ENCODE assay signal across 8 mouse cellular contexts in the genomic region with DNA sequence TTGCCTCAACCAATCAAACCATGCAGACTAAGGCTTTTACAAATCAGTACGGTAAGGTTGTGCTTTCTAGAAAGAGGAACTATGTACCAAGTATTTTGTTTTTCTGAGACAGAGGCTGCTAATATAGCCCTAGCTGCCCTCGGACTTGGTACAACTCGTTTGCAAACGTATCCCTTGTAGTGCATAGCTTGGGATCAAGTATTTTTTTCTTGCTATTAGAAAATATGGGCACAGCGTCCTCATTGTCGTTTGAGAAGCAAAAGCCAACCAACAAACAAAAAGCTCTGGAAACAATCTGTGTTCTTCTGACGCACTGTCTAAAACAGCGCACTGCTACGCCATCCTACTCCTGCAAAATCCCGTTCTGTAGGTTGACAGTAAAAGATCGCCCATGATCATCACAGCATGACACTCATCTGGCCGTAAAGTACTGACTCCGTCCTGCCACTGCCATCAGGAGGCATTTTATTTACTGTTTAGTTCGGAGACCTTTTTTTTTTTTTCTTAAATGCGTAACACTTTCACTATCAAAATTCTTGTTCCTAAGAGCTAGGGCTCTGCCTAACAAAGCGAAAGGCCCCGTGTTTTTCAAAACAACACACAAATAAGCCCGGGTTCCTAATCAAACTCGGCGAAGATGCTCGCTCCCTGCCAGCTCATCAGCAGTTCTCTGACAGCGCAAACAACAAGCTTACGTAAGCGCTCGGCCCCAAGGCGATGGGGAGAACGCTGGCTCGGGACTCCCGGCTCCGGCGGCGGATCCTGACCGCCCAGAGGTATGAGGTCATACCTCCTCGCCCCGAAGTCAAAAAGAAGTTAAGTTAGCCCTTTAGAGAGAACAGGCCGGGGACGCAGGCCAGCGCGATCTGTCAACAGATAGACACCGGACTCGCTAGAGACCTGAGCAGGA. TPM values are rescaled to one million over a fixed set of nuclear protein-coding genes. Genes with fewer than 3 reads are reported as not detected.
DNase-seq lines count a peak whose midpoint lies in the region; ATAC-seq and TF ChIP-seq lines count a peak whose summit lies in the region.

No protein-coding gene starts in this region.

- no peak for TF ChIP-seq POLR2A in small intestine, adult 2 months (IDR thresholded peaks at IDR 0.05; ENCODE audit: low read depth, low read length)

- no peaks in the 10 kb centered on the region for H3K9me3 ChIP-seq in embryonic facial prominence, embryonic 15.5 days (replicated peaks)
- H3K9me3 ChIP-seq in heart, postnatal 0 days (replicated peaks; ENCODE audit: control insufficient read depth, low read length): no peaks in the 10 kb centered on the region

- ATAC-seq in activated CD4-positive, CD25-positive, alpha-beta regulatory T cell, adult 4 months: peak; percentile 21
- no peak for ATAC-seq in embryonic facial prominence, embryonic 15.5 days (ENCODE audit: insufficient number of reproducible peaks, low FRiP score, low TSS enrichment, low read depth)
- ATAC-seq in heart, postnatal 0 days (ENCODE audit: insufficient read depth, low read depth): peak; percentile 33

- peak overlapping the region; percentile 96 for H3K9ac ChIP-seq in embryonic facial prominence, embryonic 15.5 days
- peak overlapping the region; percentile 94 for H3K9ac ChIP-seq in heart, postnatal 0 days (replicated peaks; ENCODE audit: low read depth, low read length)

- no peak for TF ChIP-seq CTCF in heart, postnatal 0 days (IDR thresholded peaks at IDR 0.05; ENCODE audit: low read depth)
- TF ChIP-seq CTCF in small intestine, adult 2 months (IDR thresholded peaks at IDR 0.05; ENCODE audit: extremely low read depth, insufficient read length, insufficient replicate concordance, low read depth, low read length): no peak

- H3K27ac ChIP-seq in embryonic facial prominence, embryonic 15.5 days (replicated peaks): peak overlapping the region; percentile 95
- peak overlapping the region; percentile 90 for H3K27ac ChIP-seq in heart, postnatal 0 days (ENCODE audit: low read depth)
- H3K27ac ChIP-seq in small intestine, adult 2 months (ENCODE audit: insufficient read depth, low read depth, low read length): peak overlapping the region; percentile 94; the same call in 1 of the 2 replicates

- H3K36me3 ChIP-seq in embryonic facial prominence, embryonic 15.5 days: peaks cover 39% of the 10 kb centered on the region
- peaks cover 37% of the 10 kb centered on the region for H3K36me3 ChIP-seq in heart, postnatal 0 days (replicated peaks; ENCODE audit: control insufficient read depth, insufficient read depth, low read length)
- peaks cover 26% of the 10 kb centered on the region for H3K36me3 ChIP-seq in small intestine, adult 2 months (ENCODE audit: control insufficient read depth, insufficient read depth, low read length)

- 15% methylated on average over 41 of the region's 41 CpGs for WGBS in embryonic facial prominence, embryonic 15.5 days
- WGBS in heart, postnatal 0 days: 15% methylated on average over 41 of the region's 41 CpGs
- 11% methylated on average over 41 of the region's 41 CpGs for WGBS in small intestine, adult 2 months

- peak overlapping the region; percentile 99 for H3K4me3 ChIP-seq in embryonic facial prominence, embryonic 15.5 days (replicated peaks)
- peak overlapping the region; percentile 91 for H3K4me3 ChIP-seq in heart, postnatal 0 days (ENCODE audit: low read depth, low read length)
- peak overlapping the region; percentile 82 for H3K4me3 ChIP-seq in small intestine, adult 2 months (ENCODE audit: low read depth, low read length)

- H3K27me3 ChIP-seq in embryonic facial prominence, embryonic 15.5 days: no peaks in the 10 kb centered on the region
- no peaks in the 10 kb centered on the region for H3K27me3 ChIP-seq in heart, postnatal 0 days (ENCODE audit: control insufficient read depth, insufficient read depth, low read length)
- no peaks in the 10 kb centered on the region for H3K27me3 ChIP-seq in small intestine, adult 2 months (ENCODE audit: control insufficient read depth, insufficient read depth, low read length)

- peaks cover 31% of the 10 kb centered on the region for H3K4me1 ChIP-seq in embryonic facial prominence, embryonic 15.5 days
- peaks cover 20% of the 10 kb centered on the region for H3K4me1 ChIP-seq in heart, postnatal 0 days (ENCODE audit: control insufficient read depth, insufficient read depth)
- peaks cover 6% of the 10 kb centered on the region for H3K4me1 ChIP-seq in small intestine, adult 2 months (ENCODE audit: control insufficient read depth, insufficient read depth, insufficient read length, low read length)

- TF ChIP-seq EP300 in heart, postnatal 0 days (IDR thresholded peaks at IDR 0.05; ENCODE audit: low read depth): no peak

- peak overlapping the region; percentile 82 for H3K4me2 ChIP-seq in embryonic facial prominence, embryonic 15.5 days (replicated peaks)
- peak overlapping the region; percentile 94 for H3K4me2 ChIP-seq in heart, postnatal 0 days (ENCODE audit: low read depth, low read length)

- peak; percentile 39 for DNase-seq in gastrocnemius, adult 18-20 months (ENCODE audit: low spot score)
- DNase-seq in gastrocnemius, postnatal 4 days (ENCODE audit: low spot score in 2 of 2): no peak
- DNase-seq in heart, postnatal 0 days (ENCODE audit: low spot score): no peak
- DNase-seq in kidney, postnatal 25 days: peak; percentile 49 to 80
- peak; percentile 45 for DNase-seq in lung, postnatal 10 days

RNA-seq across cellular contexts. Expression of gene Gm20716, which starts 0.8 kb away (rescaled TPM):
- 10 to 100 TPM; 10.1 to 14.1 TPM for total RNA-seq in gastrocnemius, adult 18-20 months (2021)
- total RNA-seq in gastrocnemius, postnatal 4 days (2021): 10 to 100 TPM; 23.3 to 26.0 TPM
- 10 to 100 TPM; 14.2 to 20.0 TPM for polyA plus RNA-seq in activated CD4-positive, CD25-positive, alpha-beta regulatory T cell, adult 4 months (2017; shearing (Covaris generic))
- polyA plus RNA-seq in embryonic facial prominence, embryonic 15.5 days (2015; fragmentation: Nextera tagmentation; extraction: Ambion mirVana): 18.3 and 18.6 TPM in 2 replicates
- total RNA-seq in heart, postnatal 0 days (2014; rRNA removed; ENCODE audit: low replicate concordance): 14.2 and 19.2 TPM in 2 replicates
- 7.5 and 9.2 TPM in 2 replicates for polyA plus RNA-seq in heart, postnatal 0 days (2015; fragmentation: Nextera tagmentation; extraction: Ambion mirVana)
- not detected in 2 replicates for polyA plus RNA-seq in small intestine, adult 2 months (2012; rRNA removed)

RNA-seq across cellular contexts. Expression of gene Dpm1, which starts 1.0 kb away (rescaled TPM):
- total RNA-seq in gastrocnemius, adult 18-20 months (2021): 10 to 100 TPM; 75.5 to 85.3 TPM
- total RNA-seq in gastrocnemius, postnatal 4 days (2021): 10 to 100 TPM; 61.7 to 63.9 TPM
- 10 to 100 TPM; 62.6 to 96.1 TPM for polyA plus RNA-seq in activated CD4-positive, CD25-positive, alpha-beta regulatory T cell, adult 4 months (2017; shearing (Covaris generic))
- 92.0 and 102 TPM in 2 replicates for polyA plus RNA-seq in embryonic facial prominence, embryonic 15.5 days (2015; fragmentation: Nextera tagmentation; extraction: Ambion mirVana)
- total RNA-seq in heart, postnatal 0 days (2014; rRNA removed; ENCODE audit: low replicate concordance): 108 and 163 TPM in 2 replicates
- polyA plus RNA-seq in heart, postnatal 0 days (2015; fragmentation: Nextera tagmentation; extraction: Ambion mirVana): 141 and 151 TPM in 2 replicates
- polyA plus RNA-seq in small intestine, adult 2 months (2012; rRNA removed): 12.9 and 26.2 TPM in 2 replicates

RNA-seq across cellular contexts. Expression of gene Mocs3, which starts 1.1 kb away (rescaled TPM):
- total RNA-seq in gastrocnemius, adult 18-20 months (2021): 1 to 10 TPM; 5.0 to 5.1 TPM
- total RNA-seq in gastrocnemius, postnatal 4 days (2021): 1 to 10 TPM; 5.4 to 6.1 TPM
- 1 to 10 TPM in 1 of 2 experiments, under 1 TPM in 1; 0.40 to 1.2 TPM for polyA plus RNA-seq in activated CD4-positive, CD25-positive, alpha-beta regulatory T cell, adult 4 months (2017; shearing (Covaris generic))
- 8.0 and 8.8 TPM in 2 replicates for polyA plus RNA-seq in embryonic facial prominence, embryonic 15.5 days (2015; fragmentation: Nextera tagmentation; extraction: Ambion mirVana)
- total RNA-seq in heart, postnatal 0 days (2014; rRNA removed; ENCODE audit: low replicate concordance): 6.0 and 22.2 TPM in 2 replicates
- polyA plus RNA-seq in heart, postnatal 0 days (2015; fragmentation: Nextera tagmentation; extraction: Ambion mirVana): 3.8 and 4.7 TPM in 2 replicates
- 31.2 and 47.1 TPM in 2 replicates for polyA plus RNA-seq in small intestine, adult 2 months (2012; rRNA removed)

RNA-seq across cellular contexts. Expression of gene Adnp, which starts 22.5 kb away (rescaled TPM):
- total RNA-seq in gastrocnemius, adult 18-20 months (2021): 10 to 100 TPM; 14.4 to 15.6 TPM
- 10 to 100 TPM; 48.9 to 49.4 TPM for total RNA-seq in gastrocnemius, postnatal 4 days (2021)
- 1 to 10 TPM in 1 of 2 experiments, under 1 TPM in 1; 0.63 to 4.7 TPM for polyA plus RNA-seq in activated CD4-positive, CD25-positive, alpha-beta regulatory T cell, adult 4 months (2017; shearing (Covaris generic))
- 3.4 and 7.6 TPM in 2 replicates for polyA plus RNA-seq in embryonic facial prominence, embryonic 15.5 days (2015; fragmentation: Nextera tagmentation; extraction: Ambion mirVana)
- total RNA-seq in heart, postnatal 0 days (2014; rRNA removed; ENCODE audit: low replicate concordance): 11.2 and 28.2 TPM in 2 replicates
- 1.4 and 2.4 TPM in 2 replicates for polyA plus RNA-seq in heart, postnatal 0 days (2015; fragmentation: Nextera tagmentation; extraction: Ambion mirVana)
- 6.4 and 12.9 TPM in 2 replicates for polyA plus RNA-seq in small intestine, adult 2 months (2012; rRNA removed)

RNA-seq across cellular contexts. Expression of gene Kcng1, which starts 52.2 kb away (rescaled TPM):
- total RNA-seq in gastrocnemius, adult 18-20 months (2021): under 1 TPM in 1 of 2 experiments, not detected in 1; 0.09 TPM
- under 1 TPM; 0.10 to 0.20 TPM for total RNA-seq in gastrocnemius, postnatal 4 days (2021)
- polyA plus RNA-seq in activated CD4-positive, CD25-positive, alpha-beta regulatory T cell, adult 4 months (2017; shearing (Covaris generic)): not detected
- polyA plus RNA-seq in embryonic facial prominence, embryonic 15.5 days (2015; fragmentation: Nextera tagmentation; extraction: Ambion mirVana): 1.7 and 2.1 TPM in 2 replicates
- total RNA-seq in heart, postnatal 0 days (2014; rRNA removed; ENCODE audit: low replicate concordance): not detected in 2 replicates
- 0.19 and 0.20 TPM in 2 replicates for polyA plus RNA-seq in heart, postnatal 0 days (2015; fragmentation: Nextera tagmentation; extraction: Ambion mirVana)
- polyA plus RNA-seq in small intestine, adult 2 months (2012; rRNA removed): 0.86 and 1.3 TPM in 2 replicates

Comparison
In these comparisons a context has a peak if more than half of its experiments do, and no peak if none do; other contexts are left out.
1. DNase-seq: peak in gastrocnemius, adult 18-20 months (single experiment), kidney, postnatal 25 days (2 of 2) and lung, postnatal 10 days (single experiment); none in gastrocnemius, postnatal 4 days (0 of 2) and heart, postnatal 0 days (single experiment).
2. Peak in every context shown above with its lines, with median percentiles within 50 percentile points of each other: H3K27ac ChIP-seq and H3K4me3 ChIP-seq.